Mouse (Mus musculus): ENCODE data around the gene Per1.

DNA sequence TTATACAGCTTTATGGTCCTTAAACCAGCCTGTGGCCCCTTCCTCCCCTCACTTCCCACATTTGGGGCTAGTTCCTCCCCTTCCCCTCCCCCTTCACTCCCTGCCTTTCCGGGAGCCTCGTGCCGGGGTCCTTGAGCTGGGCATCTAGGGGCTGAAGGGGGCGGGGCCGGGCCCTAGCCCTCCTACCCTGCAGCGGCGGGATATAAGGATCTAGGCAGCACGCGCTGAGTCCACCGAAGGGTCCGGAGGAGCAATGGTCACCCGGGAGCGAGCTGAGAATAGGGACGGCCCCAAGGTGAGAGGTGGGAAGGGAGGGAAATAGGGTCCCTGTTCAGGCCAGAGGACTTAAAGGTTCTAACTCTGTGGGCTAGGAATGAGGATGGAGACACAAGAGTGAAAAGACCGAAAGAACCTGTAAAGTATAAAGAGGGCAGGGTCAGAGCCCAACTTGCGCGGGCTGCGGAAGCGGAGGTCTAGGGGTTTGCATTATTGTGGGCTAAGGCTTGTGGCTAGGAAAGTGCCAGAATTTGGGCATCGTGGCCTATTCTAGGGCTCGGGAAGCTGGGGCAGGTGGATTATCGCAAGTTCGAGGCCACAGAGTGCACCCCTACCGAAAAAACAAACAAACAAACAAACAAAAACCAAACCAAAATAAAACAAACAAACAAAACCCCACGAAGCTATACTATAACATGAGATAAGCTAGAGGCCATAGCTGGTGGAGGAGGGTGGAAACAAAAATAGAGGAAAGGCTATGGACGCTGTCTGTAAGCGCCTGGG is 25.4 kb downstream of the Per1 start, which contains the start of gene Hes7:
- TF ChIP-seq CTCF (IDR thresholded peaks at IDR 0.05; ENCODE audit: extremely low read depth, insufficient read depth, low read length) (no peak), POLR2A (IDR thresholded peaks at IDR 0.05; ENCODE audit: extremely low read depth, insufficient read depth, low read length) (no peak)
